Mouse (Mus musculus) hindbrain, postnatal 0 days (tissue): ENCODE results near the gene Acta2. TPM values are rescaled to one million over a fixed set of nuclear protein-coding genes. Genes with fewer than 3 reads are reported as not detected.
A peak's percentile ranks its signal among the peaks of the same experiment; 100 is the strongest.

Source experiments
- ATAC-seq: fragments of 200-750 bp; cut with Nextera tagmentation; 2 replicates; pipeline ENCODE4 v1.8.0; 2017; ENCODE audit warnings: mild to moderate bottlenecking, moderate TSS enrichment, moderate library complexity
- DNase-seq: peaks from one replicate; pipeline ENCODE4 v3.0.0-alpha.2; 2015; ENCODE audit warnings: low spot score
- H3K27ac ChIP-seq: fragments of 300-500 bp; sonication (generic); 2 replicates; pipeline ENCODE4 v1.5.1; 2014; ENCODE audit warnings: mild to moderate bottlenecking
- H3K27me3 ChIP-seq: fragments of 300-500 bp; sonication (generic); 2 replicates; pipeline ENCODE4 v1.6.1; 2014; ENCODE audit warnings: low read length, mixed read lengths; ENCODE audit not compliant: insufficient read depth
- H3K36me3 ChIP-seq: fragments of 300-500 bp; sonication (generic); 2 replicates; pipeline ENCODE4 v1.6.1; 2014; ENCODE audit warnings: low read length, mixed read lengths; ENCODE audit not compliant: insufficient read depth
- H3K4me1 ChIP-seq: fragments of 300-500 bp; sonication (generic); 2 replicates; pipeline ENCODE4 v1.6.1; 2014; ENCODE audit warnings: antibody characterized with exemption, low read length, mixed read lengths; ENCODE audit not compliant: insufficient read depth
- H3K4me2 ChIP-seq: fragments of 300-500 bp; sonication (generic); 2 replicates; pipeline ENCODE4 v1.6.1; 2014; ENCODE audit warnings: low read depth, mild to moderate bottlenecking, low read length, moderate library complexity, mixed read lengths
- H3K4me3 ChIP-seq: fragments of 300-500 bp; sonication (generic); 2 replicates; pipeline ENCODE4 v1.5.1; 2014; ENCODE audit warnings: low read length
- H3K9ac ChIP-seq: fragments of 300-500 bp; sonication (generic); replicated peaks from 2 replicates; pipeline ENCODE4 v1.6.1; 2014; ENCODE audit warnings: mild to moderate bottlenecking, low read length, moderate library complexity, mixed read lengths
- H3K9me3 ChIP-seq: fragments of 300-500 bp; sonication (generic); 2 replicates; pipeline ENCODE4 v1.6.1; 2016; ENCODE audit warnings: low read length, mixed read lengths
- CTCF ChIP-seq: IDR thresholded peaks from 2 replicates; pipeline ENCODE4 v1.5.1; 2016; ENCODE audit warnings: antibody characterized with exemption, control low read depth, low read depth
- WGBS: fragments of 180-500 bp; shearing (Covaris S2); extraction: QIAGEN DNeasy Blood & Tissue Kit; methylation state at CpG from one replicate; pipeline ENCODE4 v1.1.7; 2014; 5-methylcytosine and 5-hydroxymethylcytosine counted together
- polyA plus RNA-seq: library from polyadenylated mRNA; unstranded; fragments of >200 nt; fragmentation: Nextera tagmentation; extraction: Ambion mirVana; gene quantifications from 2 replicates; pipeline ENCODE4 v1.2.1, GENCODE M21; 2015
- total RNA-seq: library from RNA; depleted of rRNA; stranded (reverse); fragments of >200 nt; gene quantifications from 2 replicates; pipeline ENCODE4 v1.2.3, GENCODE M21; 2014

Gene Acta2
- total and polyA plus RNA-seq, 2 experiments from 2014 or later, result 8.1 to 13.1 TPM

GRCm38 (mm10) chr19:34270824-34271464 is 15.6 kb upstream of the Acta2 start:
- no peaks in the 10 kb centered on the region for H3K4me1 ChIP-seq
- H3K9ac ChIP-seq, result no peak overlapping the region
- H3K4me2 ChIP-seq, result no peak overlapping the region
- H3K9me3 ChIP-seq, result no peaks in the 10 kb centered on the region
- TF ChIP-seq CTCF, result no peak
- H3K36me3 ChIP-seq, result no peaks in the 10 kb centered on the region
- DNase-seq, result no peak
- H3K4me3 ChIP-seq, result no peak overlapping the region
- WGBS, result 92% methylated on average over 13 of the region's 13 CpGs
- H3K27me3 ChIP-seq, result no peaks in the 10 kb centered on the region
- H3K27ac ChIP-seq, result no peak overlapping the region
- no peak for ATAC-seq

- H3K9ac ChIP-seq, result no peak overlapping the region
- no peaks in the 10 kb centered on the region for H3K9me3 ChIP-seq
- no peak overlapping the region for H3K4me2 ChIP-seq
- H3K36me3 ChIP-seq, result no peaks in the 10 kb centered on the region
- no peak overlapping the region for H3K4me3 ChIP-seq
- H3K4me1 ChIP-seq, result no peaks in the 10 kb centered on the region
- 91% methylated on average over 11 of the region's 11 CpGs for WGBS
- DNase-seq (no peak), ATAC-seq (no peak)
- TF ChIP-seq CTCF, result no peak
- H3K27ac ChIP-seq, result no peak overlapping the region
- H3K27me3 ChIP-seq, result no peaks in the 10 kb centered on the region
These were observed 14.8 kb upstream of the Acta2 start for GRCm38 (mm10) chr19:34270106-34270726.

- Histone ChIP-seq H3K4me3 (no peak overlapping the region), H3K9me3 (no peaks in the 10 kb centered on the region), H3K4me2 (no peak overlapping the region), H3K36me3 (no peaks in the 10 kb centered on the region), H3K27ac (no peak overlapping the region), H3K9ac (no peak overlapping the region), H3K27me3 (no peaks in the 10 kb centered on the region), H3K4me1 (no peaks in the 10 kb centered on the region)
- no peak for ATAC-seq
- TF ChIP-seq CTCF, result no peak
- no peak for DNase-seq
- WGBS, result 52% methylated on average over 1 of the region's 1 CpGs
These were observed 13.6 kb upstream of the Acta2 start for GRCm38 (mm10) chr19:34268991-34269390.

GRCm38 (mm10) chr19:34265604-34266193 is 10.3 kb upstream of the Acta2 start:
- WGBS, result 46% methylated on average over 5 of the region's 5 CpGs
- no peaks in the 10 kb centered on the region for H3K27me3 ChIP-seq
- DNase-seq, result peak; percentile 20
- H3K27ac ChIP-seq, result no peak overlapping the region
- H3K9me3 ChIP-seq, result no peaks in the 10 kb centered on the region
- H3K4me1 ChIP-seq, result no peaks in the 10 kb centered on the region
- H3K4me3 ChIP-seq, result no peak overlapping the region
- no peak overlapping the region for H3K9ac ChIP-seq
- no peak overlapping the region for H3K4me2 ChIP-seq
- no peaks in the 10 kb centered on the region for H3K36me3 ChIP-seq
- ATAC-seq, result no peak
- no peak for TF ChIP-seq CTCF

GRCm38 (mm10) chr19:34262273-34262974 is 7.0 kb upstream of the Acta2 start:
- no peaks in the 10 kb centered on the region for H3K9me3 ChIP-seq
- no peaks in the 10 kb centered on the region for H3K4me1 ChIP-seq
- 83% methylated on average over 2 of the region's 2 CpGs for WGBS
- DNase-seq, result no peak
- no peak for TF ChIP-seq CTCF
- no peak overlapping the region for H3K9ac ChIP-seq
- no peaks in the 10 kb centered on the region for H3K36me3 ChIP-seq
- no peak for ATAC-seq
- H3K4me3 ChIP-seq, result no peak overlapping the region
- H3K27me3 ChIP-seq, result no peaks in the 10 kb centered on the region
- H3K4me2 ChIP-seq, result no peak overlapping the region
- no peak overlapping the region for H3K27ac ChIP-seq

GRCm38 (mm10) chr19:34256936-34257335 is 1.5 kb upstream of the Acta2 start:
- WGBS, result 94% methylated on average over 2 of the region's 2 CpGs

More at GRCm38 (mm10) chr19:34256936-34257335, 1.5 kb upstream of the Acta2 start:
- 0 out of 2 replicates have a peak, but pooled peaks cover 6% of the 10 kb centered on the region for H3K4me1 ChIP-seq
- no peak overlapping the region for H3K4me3 ChIP-seq
- H3K4me2 ChIP-seq, result no peak overlapping the region
- H3K9me3 ChIP-seq, result no peaks in the 10 kb centered on the region
- DNase-seq, result no peak
- no peaks in the 10 kb centered on the region for H3K36me3 ChIP-seq
- H3K27me3 ChIP-seq, result no peaks in the 10 kb centered on the region
- H3K27ac ChIP-seq, result no peak overlapping the region
- H3K9ac ChIP-seq, result no peak overlapping the region
- ATAC-seq, result no peak
- no peak for TF ChIP-seq CTCF
